Comparison of ENCODE assay signal across 15 mouse cellular contexts in genomic region chr14:24565718-24566322, GRCm38 (mm10).
DNase-seq lines count a peak whose midpoint lies in the region; ATAC-seq lines count a peak whose summit lies in the region.
"Had no signal": no experiment of that assay in that cellular context is flagged by ENCODE, and none has a peak within 500 bp of the region (broad histone marks: within the 10 kb centered on the region; RNA-seq: fewer than 3 reads in every experiment).

No protein-coding gene starts in this region.

- 78% methylated on average over 10 of the region's 10 CpGs for WGBS in neural tube, embryonic 11.5 days
- WGBS in hindbrain, embryonic 13.5 days: 46% methylated on average over 10 of the region's 10 CpGs

- no peaks in the 10 kb centered on the region for H3K9me3 ChIP-seq in neural tube, embryonic 11.5 days (ENCODE audit: control insufficient read depth, low read length)
- no peaks in the 10 kb centered on the region for H3K9me3 ChIP-seq in hindbrain, embryonic 13.5 days
- H3K9me3 ChIP-seq: intestine, embryonic 15.5 days; liver, embryonic 15.5 days had no signal

- no peak for ATAC-seq in neural tube, embryonic 11.5 days (ENCODE audit: insufficient read depth, low FRiP score, low TSS enrichment)
- ATAC-seq in hindbrain, embryonic 13.5 days (ENCODE audit: low FRiP score): no peak
- ATAC-seq: intestine, embryonic 15.5 days had no signal

- peak; percentile 14 for DNase-seq in gastrocnemius, postnatal 25 days
- DNase-seq in gastrocnemius, postnatal 36 days: no peak
- no peak for DNase-seq in neural tube, embryonic 11.5 days (ENCODE audit: low spot score)
- DNase-seq in neural tube, embryonic 10.5 days (ENCODE audit: extremely low spot score, low spot score): no peak
- no peak for DNase-seq in MN1 (ENCODE audit: low spot score)
- no peak for DNase-seq in kidney, adult 18-20 months
- DNase-seq: cerebellum, adult 11-12 months; gastrocnemius, postnatal 14 days; kidney, postnatal 36 days had no signal

- no peak overlapping the region for H3K4me3 ChIP-seq in neural tube, embryonic 11.5 days (ENCODE audit: low read depth, low read length)
- no peak overlapping the region for H3K4me3 ChIP-seq in hindbrain, embryonic 13.5 days
- H3K4me3 ChIP-seq: erythroblast, embryonic 14.5 days; intestine, embryonic 15.5 days; liver, embryonic 15.5 days; myocyte had no signal

- H3K4me2 ChIP-seq in neural tube, embryonic 11.5 days (ENCODE audit: low read depth): no peak overlapping the region
- no peak overlapping the region for H3K4me2 ChIP-seq in hindbrain, embryonic 13.5 days
- H3K4me2 ChIP-seq: intestine, embryonic 15.5 days; liver, embryonic 15.5 days had no signal

- 0 out of 2 replicates have a peak overlapping the region, but pooled peaks have one; percentile 11 for H3K27ac ChIP-seq in neural tube, embryonic 11.5 days (ENCODE audit: low read depth, low read length)
- H3K27ac ChIP-seq in hindbrain, embryonic 13.5 days: peak overlapping the region; percentile 62
- H3K27ac ChIP-seq: intestine, embryonic 15.5 days; liver, embryonic 15.5 days; macrophage had no signal

- no peaks in the 10 kb centered on the region for H3K36me3 ChIP-seq in neural tube, embryonic 11.5 days (ENCODE audit: control insufficient read depth, insufficient read depth, low read length)
- H3K36me3 ChIP-seq in hindbrain, embryonic 13.5 days: no peaks in the 10 kb centered on the region
- H3K36me3 ChIP-seq: intestine, embryonic 15.5 days; liver, embryonic 15.5 days had no signal

- H3K9ac ChIP-seq in neural tube, embryonic 11.5 days (ENCODE audit: low read length): no peak overlapping the region
- H3K9ac ChIP-seq in hindbrain, embryonic 13.5 days: no peak overlapping the region
- H3K9ac ChIP-seq: intestine, embryonic 15.5 days; liver, embryonic 15.5 days had no signal

- H3K4me1 ChIP-seq in neural tube, embryonic 11.5 days (ENCODE audit: control insufficient read depth, insufficient read depth, low read length): no peaks in the 10 kb centered on the region
- H3K4me1 ChIP-seq in hindbrain, embryonic 13.5 days (replicated peaks): peaks cover 23% of the 10 kb centered on the region
- H3K4me1 ChIP-seq: liver, embryonic 15.5 days had no signal

- no peaks in the 10 kb centered on the region for H3K27me3 ChIP-seq in neural tube, embryonic 11.5 days (ENCODE audit: control insufficient read depth, insufficient read depth, low read length)
- no peaks in the 10 kb centered on the region for H3K27me3 ChIP-seq in hindbrain, embryonic 13.5 days
- H3K27me3 ChIP-seq: intestine, embryonic 15.5 days; liver, embryonic 15.5 days had no signal

- intact Hi-C loops in gastrocnemius, postnatal 36 days (cut with DNase I): no loop called here
